Mouse (Mus musculus): ENCODE results near the gene B230118H07Rik. TPM values are rescaled to one million over a fixed set of nuclear protein-coding genes. Genes with fewer than 3 reads are reported as not detected.
"Not testable (repeated sequence)": the region's sequence is repeated elsewhere in the genome, so short reads cannot be mapped to it uniquely, and the experiment has no call there.

The B230118H07Rik gene
- polyA plus RNA-seq, 1 experiment = 42.2 TPM

DNA sequence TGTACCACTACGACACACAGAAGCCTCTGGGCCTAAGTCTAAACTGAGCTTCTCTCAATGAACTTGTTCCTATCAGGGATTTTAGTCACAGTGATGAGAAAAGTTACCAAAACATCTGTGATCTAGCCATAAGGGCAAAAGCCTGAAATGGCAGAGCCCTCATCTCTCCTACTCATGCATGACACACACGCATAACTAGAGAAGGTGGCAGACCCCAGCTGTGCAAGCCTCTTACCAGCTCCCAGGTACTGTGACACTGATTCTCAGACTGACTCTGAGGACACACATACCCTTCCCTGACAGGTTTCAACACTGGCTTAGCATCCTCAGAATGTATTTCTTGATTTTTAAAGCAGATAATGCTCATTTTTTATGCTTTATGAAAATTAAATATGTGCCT is 103.7 kb downstream of the B230118H07Rik start:
- Histone ChIP-seq H3K27ac (ENCODE audit: insufficient read depth, low read length) (no peak overlapping the region), H3K4me3 (ENCODE audit: insufficient read depth, low read length) (no peak overlapping the region), H3K4me1 (ENCODE audit: control insufficient read depth, insufficient read depth, low read length) (no peaks in the 10 kb centered on the region)
- TF ChIP-seq POLR2A (IDR thresholded peaks at IDR 0.05; ENCODE audit: extremely low read depth, insufficient read depth, low read length) (no peak), CTCF (IDR thresholded peaks at IDR 0.05; ENCODE audit: extremely low read depth, insufficient read depth, low read length) (no peak)

DNA sequence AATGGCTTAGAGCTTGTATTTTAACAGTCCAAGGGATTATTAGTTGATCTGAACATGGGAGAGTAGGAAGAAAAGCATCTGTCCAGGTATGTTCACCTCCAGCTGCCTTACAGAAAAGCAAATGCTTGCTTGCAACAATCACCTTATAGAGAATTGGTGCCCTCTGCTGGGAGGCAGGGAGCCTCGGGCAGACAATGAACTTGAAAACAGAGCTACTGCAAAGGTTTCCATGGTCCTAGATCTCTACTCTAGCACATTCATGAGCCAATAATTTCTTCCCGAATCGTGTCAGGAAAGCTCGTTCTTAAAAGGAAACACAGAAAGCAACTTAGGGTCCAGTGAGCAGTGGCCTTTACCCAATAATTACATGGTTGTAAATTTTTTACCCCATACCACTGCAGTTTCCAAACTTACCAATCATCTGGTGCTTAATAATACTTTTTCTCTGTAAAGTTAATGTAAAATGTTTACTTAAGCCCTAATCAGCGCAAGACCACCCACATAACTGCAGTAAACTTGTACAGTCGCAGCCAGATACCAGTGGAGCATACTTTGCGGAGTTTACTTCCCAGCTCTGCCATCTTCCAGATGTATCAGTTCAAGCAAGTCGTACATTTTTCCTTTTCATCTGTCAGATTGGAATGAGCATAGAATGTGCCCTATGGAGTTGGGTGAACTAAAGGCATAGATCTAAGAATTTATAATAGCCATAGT is 105.5 kb downstream of the B230118H07Rik start:
- Histone ChIP-seq H3K4me3 (ENCODE audit: insufficient read depth, low read length) (no peak overlapping the region), H3K27ac (ENCODE audit: insufficient read depth, low read length) (no peak overlapping the region), H3K4me1 (ENCODE audit: control insufficient read depth, insufficient read depth, low read length) (no peaks in the 10 kb centered on the region)
- TF ChIP-seq CTCF (IDR thresholded peaks at IDR 0.05; ENCODE audit: extremely low read depth, insufficient read depth, low read length) (peak; percentile 27), POLR2A (IDR thresholded peaks at IDR 0.05; ENCODE audit: extremely low read depth, insufficient read depth, low read length) (no peak)

DNA sequence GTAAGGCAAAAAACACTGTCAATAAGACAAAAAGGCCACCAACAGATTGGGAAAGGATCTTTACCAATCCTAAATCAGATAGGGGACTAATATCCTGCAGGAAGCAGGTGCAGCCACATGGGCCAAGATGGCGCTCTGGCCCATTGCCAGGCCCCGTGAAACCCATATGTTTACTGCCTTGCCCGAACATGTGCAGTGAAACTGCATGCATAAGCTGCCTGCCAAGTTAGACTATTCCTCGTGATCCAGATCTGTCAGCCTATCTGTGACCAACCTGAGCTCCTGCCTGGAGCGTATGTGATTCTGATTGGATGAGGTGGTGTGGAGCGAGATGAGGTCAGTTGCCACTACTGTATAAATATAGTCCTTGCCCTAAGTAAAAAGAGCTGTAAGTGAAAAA is 112.4 kb downstream of the B230118H07Rik start:
- not testable (repeated sequence) for H3K4me1 ChIP-seq (ENCODE audit: control insufficient read depth, insufficient read depth, low read length); H3K27ac ChIP-seq (ENCODE audit: insufficient read depth, low read length); H3K4me3 ChIP-seq (ENCODE audit: insufficient read depth, low read length)

GRCm38 (mm10) chr2:101533741-101534140 is 115.6 kb downstream of the B230118H07Rik start:
- TF ChIP-seq CTCF (IDR thresholded peaks at IDR 0.05; ENCODE audit: extremely low read depth, insufficient read depth, low read length) (no peak), POLR2A (IDR thresholded peaks at IDR 0.05; ENCODE audit: extremely low read depth, insufficient read depth, low read length) (no peak)
- Histone ChIP-seq H3K27ac (ENCODE audit: insufficient read depth, low read length) (no peak overlapping the region), H3K4me3 (ENCODE audit: insufficient read depth, low read length) (no peak overlapping the region), H3K4me1 (ENCODE audit: control insufficient read depth, insufficient read depth, low read length) (no peaks in the 10 kb centered on the region)

GRCm38 (mm10) chr2:101525503-101526381 is 123.6 kb downstream of the B230118H07Rik start:
- Histone ChIP-seq H3K27ac (ENCODE audit: insufficient read depth, low read length) (no peak overlapping the region), H3K4me1 (ENCODE audit: control insufficient read depth, insufficient read depth, low read length) (no peaks in the 10 kb centered on the region), H3K4me3 (ENCODE audit: insufficient read depth, low read length) (no peak overlapping the region)
- peak; percentile 84 for TF ChIP-seq CTCF (IDR thresholded peaks at IDR 0.05; ENCODE audit: extremely low read depth, insufficient read depth, low read length)
- no peak for TF ChIP-seq POLR2A (IDR thresholded peaks at IDR 0.05; ENCODE audit: extremely low read depth, insufficient read depth, low read length)

DNA sequence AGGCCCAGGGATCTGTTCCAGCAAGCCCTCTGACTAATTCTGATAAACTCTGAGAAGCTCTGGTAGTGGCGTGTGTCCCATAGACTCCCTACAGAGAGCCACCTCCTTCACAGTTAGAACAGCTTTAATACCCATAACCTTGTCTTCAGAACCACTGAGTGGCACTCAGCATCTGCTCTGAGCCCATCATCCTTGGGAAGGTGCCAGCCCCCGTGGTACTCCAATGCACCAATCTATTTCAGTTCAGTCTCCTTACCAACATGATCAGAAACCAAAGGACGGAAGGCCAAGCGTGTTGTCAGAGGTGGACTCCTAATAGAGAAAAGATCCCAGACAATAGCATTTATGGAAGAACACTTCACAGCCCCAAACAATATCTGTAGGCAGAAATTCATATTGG is 124.2 kb downstream of the B230118H07Rik start:
- TF ChIP-seq POLR2A (IDR thresholded peaks at IDR 0.05; ENCODE audit: extremely low read depth, insufficient read depth, low read length) = no peak
- no peak for TF ChIP-seq CTCF (IDR thresholded peaks at IDR 0.05; ENCODE audit: extremely low read depth, insufficient read depth, low read length)
- H3K27ac ChIP-seq (ENCODE audit: insufficient read depth, low read length) = no peak overlapping the region
- no peaks in the 10 kb centered on the region for H3K4me1 ChIP-seq (ENCODE audit: control insufficient read depth, insufficient read depth, low read length)
- H3K4me3 ChIP-seq (ENCODE audit: insufficient read depth, low read length) = no peak overlapping the region

GRCm38 (mm10) chr2:101520503-101520902 is 128.8 kb downstream of the B230118H07Rik start:
- Histone ChIP-seq H3K4me1 (ENCODE audit: control insufficient read depth, insufficient read depth, low read length) (no peaks in the 10 kb centered on the region), H3K27ac (ENCODE audit: insufficient read depth, low read length) (no peak overlapping the region), H3K4me3 (ENCODE audit: insufficient read depth, low read length) (no peak overlapping the region)
- TF ChIP-seq POLR2A (IDR thresholded peaks at IDR 0.05; ENCODE audit: extremely low read depth, insufficient read depth, low read length) = no peak

GRCm38 (mm10) chr2:101519928-101520327 is 129.4 kb downstream of the B230118H07Rik start:
- TF ChIP-seq POLR2A (IDR thresholded peaks at IDR 0.05; ENCODE audit: extremely low read depth, insufficient read depth, low read length) = no peak
- no peak for TF ChIP-seq CTCF (IDR thresholded peaks at IDR 0.05; ENCODE audit: extremely low read depth, insufficient read depth, low read length)
- Histone ChIP-seq H3K27ac (ENCODE audit: insufficient read depth, low read length) (no peak overlapping the region), H3K4me1 (ENCODE audit: control insufficient read depth, insufficient read depth, low read length) (no peaks in the 10 kb centered on the region)

More at GRCm38 (mm10) chr2:101519928-101520327, 129.4 kb downstream of the B230118H07Rik start:
- H3K4me3 ChIP-seq (ENCODE audit: insufficient read depth, low read length) = no peak overlapping the region

Other genes starting within 250 kb of the B230118H07Rik start
- gene Rag2, start 24.8 kb downstream of the B230118H07Rik start, polyA plus RNA-seq (2012; rRNA removed) = not detected in 2 replicates
- 0.04 and 0.06 TPM in 2 replicates for gene Rag1, start within 50 bp of the B230118H07Rik start, polyA plus RNA-seq (2012; rRNA removed)
- 9.9 and 11.0 TPM in 2 replicates for gene Traf6, start 28.9 kb upstream of the B230118H07Rik start, polyA plus RNA-seq (2012; rRNA removed)
- gene Prr5l, start 233.5 kb upstream of the B230118H07Rik start, polyA plus RNA-seq (2012; rRNA removed) = 15.2 and 19.8 TPM in 2 replicates
- gene Commd9, start 236.7 kb upstream of the B230118H07Rik start, polyA plus RNA-seq (2012; rRNA removed) = 86.5 and 88.5 TPM in 2 replicates